ENCODE assay signal across 16 mouse cellular contexts in genomic region chr16:87834296-87834695, GRCm38 (mm10).
DNase-seq lines count a peak whose midpoint lies in the region; ATAC-seq lines count a peak whose summit lies in the region.
"Had no signal": no experiment of that assay in that cellular context is flagged by ENCODE, and none has a peak within 500 bp of the region (broad histone marks: within the 10 kb centered on the region; RNA-seq: fewer than 3 reads in every experiment).

No protein-coding gene starts in this region.

- H3K4me1 ChIP-seq in forebrain, embryonic 13.5 days = peaks cover 11% of the 10 kb centered on the region
- H3K4me1 ChIP-seq in forebrain, embryonic 11.5 days (replicated peaks; ENCODE audit: control insufficient read depth, insufficient read depth, low read length) = no peaks in the 10 kb centered on the region
- peaks cover 9% of the 10 kb centered on the region for H3K4me1 ChIP-seq in hindbrain, embryonic 13.5 days (replicated peaks)
- H3K4me1 ChIP-seq in midbrain, embryonic 12.5 days = no peaks in the 10 kb centered on the region
- H3K4me1 ChIP-seq in neural tube, embryonic 15.5 days = peaks cover 13% of the 10 kb centered on the region
- H3K4me1 ChIP-seq: liver, embryonic 12.5 days; lung, embryonic 15.5 days; megakaryocyte, embryonic 14.5 days had no signal

- no peak overlapping the region for H3K27ac ChIP-seq in forebrain, embryonic 13.5 days
- H3K27ac ChIP-seq in forebrain, embryonic 11.5 days (ENCODE audit: low read depth, low read length) = no peak overlapping the region
- peak overlapping the region; percentile 64 for H3K27ac ChIP-seq in hindbrain, embryonic 13.5 days
- peak overlapping the region; percentile 49 for H3K27ac ChIP-seq in midbrain, embryonic 12.5 days (replicated peaks)
- no peak overlapping the region for H3K27ac ChIP-seq in neural tube, embryonic 15.5 days (replicated peaks)
- H3K27ac ChIP-seq: limb, embryonic 10.5 days; liver, embryonic 12.5 days; lung, embryonic 15.5 days had no signal

- H3K9ac ChIP-seq in forebrain, embryonic 13.5 days = no peak overlapping the region
- H3K9ac ChIP-seq in forebrain, embryonic 11.5 days (ENCODE audit: low read length) = no peak overlapping the region
- no peak overlapping the region for H3K9ac ChIP-seq in hindbrain, embryonic 13.5 days
- no peak overlapping the region for H3K9ac ChIP-seq in midbrain, embryonic 12.5 days (replicated peaks)
- no peak overlapping the region for H3K9ac ChIP-seq in neural tube, embryonic 15.5 days (replicated peaks)
- H3K9ac ChIP-seq: liver, embryonic 12.5 days; lung, embryonic 15.5 days had no signal

- no peak for DNase-seq in forebrain, embryonic 11.5 days (ENCODE audit: low spot score)
- no peak for DNase-seq in cerebellum, postnatal 36 days
- DNase-seq in kidney, adult 18-20 months = no peak
- DNase-seq: B cell, adult 2 months; cerebellum, adult 11 months; kidney, adult 9 months; right cerebral cortex, adult 18-20 months; thymus, postnatal 25 days had no signal

- no peaks in the 10 kb centered on the region for H3K36me3 ChIP-seq in forebrain, embryonic 13.5 days (ENCODE audit: poor library complexity, severe bottlenecking)
- H3K36me3 ChIP-seq in forebrain, embryonic 11.5 days (ENCODE audit: control insufficient read depth, insufficient read depth, low read length) = no peaks in the 10 kb centered on the region
- no peaks in the 10 kb centered on the region for H3K36me3 ChIP-seq in hindbrain, embryonic 13.5 days
- no peaks in the 10 kb centered on the region for H3K36me3 ChIP-seq in midbrain, embryonic 12.5 days
- no peaks in the 10 kb centered on the region for H3K36me3 ChIP-seq in neural tube, embryonic 15.5 days
- H3K36me3 ChIP-seq: limb, embryonic 10.5 days; liver, embryonic 12.5 days; lung, embryonic 15.5 days had no signal

- H3K4me2 ChIP-seq in forebrain, embryonic 13.5 days = no peak overlapping the region
- H3K4me2 ChIP-seq in forebrain, embryonic 11.5 days (ENCODE audit: low read depth, low read length, severe bottlenecking) = no peak overlapping the region
- H3K4me2 ChIP-seq in hindbrain, embryonic 13.5 days = no peak overlapping the region
- no peak overlapping the region for H3K4me2 ChIP-seq in midbrain, embryonic 12.5 days (replicated peaks)
- H3K4me2 ChIP-seq in neural tube, embryonic 15.5 days = no peak overlapping the region
- H3K4me2 ChIP-seq: liver, embryonic 12.5 days; lung, embryonic 15.5 days had no signal

- WGBS in forebrain, embryonic 13.5 days = 55% methylated on average over 7 of the region's 7 CpGs
- WGBS in forebrain, embryonic 11.5 days = 74% methylated on average over 7 of the region's 7 CpGs
- 50% methylated on average over 7 of the region's 7 CpGs for WGBS in hindbrain, embryonic 13.5 days
- WGBS in midbrain, embryonic 12.5 days = 39% methylated on average over 7 of the region's 7 CpGs
- 43% methylated on average over 7 of the region's 7 CpGs for WGBS in neural tube, embryonic 15.5 days

- peak; percentile 39; the same call in 1 of the 2 replicates for ATAC-seq in forebrain, embryonic 13.5 days
- ATAC-seq in forebrain, embryonic 11.5 days (replicated peaks; ENCODE audit: low FRiP score) = no peak
- ATAC-seq in hindbrain, embryonic 13.5 days (ENCODE audit: low FRiP score) = no peak
- peak; percentile 76 for ATAC-seq in midbrain, embryonic 12.5 days (ENCODE audit: low FRiP score, low read depth)
- ATAC-seq in neural tube, embryonic 15.5 days (ENCODE audit: low FRiP score) = peak; percentile 38; the same call in 1 of the 2 replicates
- ATAC-seq: liver, embryonic 12.5 days had no signal

- no peak overlapping the region for H3K4me3 ChIP-seq in forebrain, embryonic 13.5 days
- H3K4me3 ChIP-seq in forebrain, embryonic 11.5 days (ENCODE audit: low read depth, low read length) = no peak overlapping the region
- no peak overlapping the region for H3K4me3 ChIP-seq in hindbrain, embryonic 13.5 days
- H3K4me3 ChIP-seq in midbrain, embryonic 12.5 days = no peak overlapping the region
- H3K4me3 ChIP-seq in neural tube, embryonic 15.5 days (replicated peaks) = no peak overlapping the region
- H3K4me3 ChIP-seq: limb, embryonic 10.5 days; liver, embryonic 12.5 days; lung, embryonic 15.5 days; megakaryocyte, embryonic 14.5 days had no signal

- no peaks in the 10 kb centered on the region for H3K9me3 ChIP-seq in forebrain, embryonic 13.5 days (replicated peaks)
- no peaks in the 10 kb centered on the region for H3K9me3 ChIP-seq in forebrain, embryonic 11.5 days (ENCODE audit: control insufficient read depth, low read length)
- no peaks in the 10 kb centered on the region for H3K9me3 ChIP-seq in hindbrain, embryonic 13.5 days
- no peaks in the 10 kb centered on the region for H3K9me3 ChIP-seq in midbrain, embryonic 12.5 days
- no peaks in the 10 kb centered on the region for H3K9me3 ChIP-seq in neural tube, embryonic 15.5 days (replicated peaks)
- H3K9me3 ChIP-seq: limb, embryonic 10.5 days; liver, embryonic 12.5 days; lung, embryonic 15.5 days; megakaryocyte, embryonic 14.5 days had no signal

- no peaks in the 10 kb centered on the region for H3K27me3 ChIP-seq in forebrain, embryonic 13.5 days
- no peaks in the 10 kb centered on the region for H3K27me3 ChIP-seq in forebrain, embryonic 11.5 days (ENCODE audit: control insufficient read depth, insufficient read depth, low read length)
- no peaks in the 10 kb centered on the region for H3K27me3 ChIP-seq in hindbrain, embryonic 13.5 days
- no peaks in the 10 kb centered on the region for H3K27me3 ChIP-seq in midbrain, embryonic 12.5 days
- no peaks in the 10 kb centered on the region for H3K27me3 ChIP-seq in neural tube, embryonic 15.5 days (replicated peaks)
- H3K27me3 ChIP-seq: liver, embryonic 12.5 days; lung, embryonic 15.5 days; megakaryocyte, embryonic 14.5 days had no signal

Comparison
In these comparisons a context has a peak if more than half of its experiments do, and no peak if none do; other contexts are left out.
1. ATAC-seq: peak in forebrain, embryonic 13.5 days (single experiment), midbrain, embryonic 12.5 days (single experiment) and neural tube, embryonic 15.5 days (single experiment); none in forebrain, embryonic 11.5 days (single experiment) and hindbrain, embryonic 13.5 days (single experiment).
2. H3K27ac ChIP-seq: peak in hindbrain, embryonic 13.5 days (single experiment) and midbrain, embryonic 12.5 days (single experiment); none in forebrain, embryonic 13.5 days (single experiment), forebrain, embryonic 11.5 days (single experiment) and neural tube, embryonic 15.5 days (single experiment).